Mouse (Mus musculus) forebrain, embryonic 11.5 days (tissue): ENCODE results near the gene Pttg1. TPM values are rescaled to one million over a fixed set of nuclear protein-coding genes. Genes with fewer than 3 reads are reported as not detected.

Experiments
- ATAC-seq: fragments of 200-750 bp; cut with Nextera tagmentation; replicated peaks from 2 replicates; pipeline ENCODE4 v1.8.0; 2017; ENCODE audit warnings: moderate TSS enrichment; ENCODE audit not compliant: low FRiP score
- DNase-seq: peaks from one replicate; pipeline ENCODE4 v3.0.0-alpha.2; 2017; ENCODE audit warnings: low spot score
- H3K27ac ChIP-seq: fragments of 300-500 bp; sonication (generic); 2 replicates; pipeline ENCODE4 v1.5.1; 2014; ENCODE audit warnings: low read depth, low read length
- H3K27me3 ChIP-seq: fragments of 300-500 bp; sonication (generic); 2 replicates; pipeline ENCODE4 v1.6.1; 2014; ENCODE audit warnings: mild to moderate bottlenecking, low read length, mixed read lengths; ENCODE audit not compliant: control insufficient read depth, insufficient read depth
- H3K36me3 ChIP-seq: fragments of 300-500 bp; sonication (generic); 2 replicates; pipeline ENCODE4 v1.6.1; 2014; ENCODE audit warnings: mild to moderate bottlenecking, low read length, moderate library complexity, mixed read lengths; ENCODE audit not compliant: control insufficient read depth, insufficient read depth
- H3K4me1 ChIP-seq: fragments of 300-500 bp; sonication (generic); replicated peaks from 2 replicates; pipeline ENCODE4 v1.6.1; 2014; ENCODE audit warnings: low read length, mixed read lengths; ENCODE audit not compliant: control insufficient read depth, insufficient read depth
- H3K4me2 ChIP-seq: fragments of 300-500 bp; sonication (generic); 2 replicates; pipeline ENCODE4 v1.6.1; 2014; ENCODE audit warnings: low read depth, mild to moderate bottlenecking, low read length, moderate library complexity, mixed read lengths; ENCODE audit not compliant: severe bottlenecking
- H3K4me3 ChIP-seq: fragments of 300-500 bp; sonication (generic); 2 replicates; pipeline ENCODE4 v1.5.1; 2014; ENCODE audit warnings: low read depth, low read length
- H3K9ac ChIP-seq: fragments of 300-500 bp; sonication (generic); 2 replicates; pipeline ENCODE4 v1.6.1; 2014; ENCODE audit warnings: low read length
- H3K9me3 ChIP-seq: fragments of 300-500 bp; sonication (generic); 2 replicates; pipeline ENCODE4 v1.6.1; 2016; ENCODE audit warnings: low read length, mixed read lengths; ENCODE audit not compliant: control insufficient read depth
- WGBS: fragments of 180-500 bp; shearing (Covaris S2); extraction: QIAGEN DNeasy Blood & Tissue Kit; methylation state at CpG from one replicate; pipeline ENCODE4 v1.1.7; 2014; 5-methylcytosine and 5-hydroxymethylcytosine counted together
- microRNA counts: library from miRNA; unstranded; fragments of <30 nt; microRNA quantifications from one replicate; lab custom pipeline; 2015
- microRNA-seq: library from miRNA; unstranded; fragments of <30 nt; microRNA quantifications from one replicate; pipeline ENCODE4, GENCODE M21; 2016; ENCODE audit not compliant: insufficient number of aligned reads
- polyA plus RNA-seq: library from polyadenylated mRNA; unstranded; fragments of >200 nt; fragmentation: Nextera tagmentation; extraction: Ambion mirVana; gene quantifications from 2 replicates; pipeline ENCODE4 v1.2.1, GENCODE M21; 2014

Pttg1 gene
- polyA plus RNA-seq, 1 experiment from 2014 or later = 68.2 TPM

GRCm38 (mm10) chr11:43376598-43376997 is 49.5 kb downstream of the Pttg1 start:
- DNase-seq = no peak
- H3K4me2 ChIP-seq = no peak overlapping the region
- 85% methylated on average over 1 of the region's 1 CpGs for WGBS

DNA sequence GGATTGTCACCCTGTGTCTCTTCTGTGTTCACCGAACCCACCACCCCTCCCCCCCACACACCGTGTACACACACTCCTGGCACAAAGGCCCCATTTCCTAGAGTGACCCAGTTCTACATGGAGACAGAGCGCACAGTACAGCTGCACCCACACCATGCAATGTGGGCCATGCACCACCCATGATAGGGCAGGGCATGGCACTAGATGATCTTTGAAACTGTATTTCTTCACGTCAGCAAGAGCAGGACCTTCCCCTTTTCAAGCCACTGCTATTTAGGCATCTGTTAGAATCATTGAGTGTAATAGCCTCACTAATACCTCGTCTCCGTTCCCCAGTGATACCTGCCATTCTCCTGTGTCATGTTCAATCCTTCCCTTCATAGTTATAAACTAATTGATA is 51.1 kb downstream of the Pttg1 start:
- H3K27me3 ChIP-seq = no peaks in the 10 kb centered on the region
- H3K36me3 ChIP-seq = no peaks in the 10 kb centered on the region
- DNase-seq (no peak), ATAC-seq (no peak)
- no peak overlapping the region for H3K4me2 ChIP-seq
- 90% methylated on average over 6 of the region's 6 CpGs for WGBS
- no peaks in the 10 kb centered on the region for H3K4me1 ChIP-seq
- H3K27ac ChIP-seq = no peak overlapping the region
- no peak overlapping the region for H3K4me3 ChIP-seq
- no peaks in the 10 kb centered on the region for H3K9me3 ChIP-seq
- no peak overlapping the region for H3K9ac ChIP-seq

More at GRCm38 (mm10) chr11:43376598-43376997, 49.5 kb downstream of the Pttg1 start:
- H3K9me3 ChIP-seq = no peaks in the 10 kb centered on the region
- no peak for ATAC-seq
- H3K27ac ChIP-seq = no peak overlapping the region
- H3K9ac ChIP-seq = no peak overlapping the region
- H3K27me3 ChIP-seq = no peaks in the 10 kb centered on the region
- no peaks in the 10 kb centered on the region for H3K36me3 ChIP-seq
- H3K4me1 ChIP-seq = no peaks in the 10 kb centered on the region
- H3K4me3 ChIP-seq = no peak overlapping the region

GRCm38 (mm10) chr11:43373367-43373766 is 52.7 kb downstream of the Pttg1 start:
- Histone ChIP-seq H3K4me3 (no peak overlapping the region), H3K4me2 (no peak overlapping the region), H3K9ac (no peak overlapping the region), H3K4me1 (no peaks in the 10 kb centered on the region), H3K36me3 (no peaks in the 10 kb centered on the region), H3K27ac (no peak overlapping the region), H3K27me3 (no peaks in the 10 kb centered on the region), H3K9me3 (no peaks in the 10 kb centered on the region)
- DNase-seq (no peak), ATAC-seq (no peak)
- 90% methylated on average over 3 of the region's 3 CpGs for WGBS

GRCm38 (mm10) chr11:43371807-43372206 is 54.2 kb downstream of the Pttg1 start:
- no peaks in the 10 kb centered on the region for H3K36me3 ChIP-seq
- H3K4me3 ChIP-seq = no peak overlapping the region
- WGBS = 94% methylated on average over 3 of the region's 3 CpGs
- no peak overlapping the region for H3K4me2 ChIP-seq
- H3K4me1 ChIP-seq = no peaks in the 10 kb centered on the region
- no peaks in the 10 kb centered on the region for H3K27me3 ChIP-seq
- no peak overlapping the region for H3K9ac ChIP-seq
- DNase-seq (no peak), ATAC-seq (no peak)
- H3K9me3 ChIP-seq = no peaks in the 10 kb centered on the region
- no peak overlapping the region for H3K27ac ChIP-seq

MicroRNAs within 50 kb of the gene (microRNA counts, 519-probe panel; counts per million panel counts)
- 2,350 counts per million, percentile 4 among the panel's probes with 10 or more counts for microRNA mmu-miR-146a (lab: Ali Mortazavi, UCI)

Small RNA genes within 50 kb of the gene (microRNA-seq; reads per million reads assigned to microRNA genes)
- gene Mir146 = 32.0 reads per million, percentile 21 among the genes with 10 or more reads in this experiment

Other genes starting within 250 kb of the Pttg1 start
- gene Slu7, start 7.5 kb upstream of the Pttg1 start, polyA plus RNA-seq = 50.1 and 60.8 TPM in 2 replicates
- 1.1 and 1.6 TPM in 2 replicates for gene C1qtnf2, start 48.0 kb upstream of the Pttg1 start, polyA plus RNA-seq
- gene Ccnjl, start 102.5 kb upstream of the Pttg1 start, polyA plus RNA-seq = 30.7 and 32.3 TPM in 2 replicates
- 7.4 and 8.5 TPM in 2 replicates for gene 4933415A04Rik, start 160.8 kb upstream of the Pttg1 start, polyA plus RNA-seq
- gene Fabp6, start 175.3 kb upstream of the Pttg1 start, polyA plus RNA-seq = not detected in 2 replicates